Mouse (Mus musculus): ENCODE measurements at regions not wholly inside any gene's neighbourhood (a gene's known extent, or its start where the extent isn't known, plus 50 kb on each side); places are given as distances from the start of the nearest gene placed in this dataset.

GRCm38 (mm10) chrX:39104671-39105070 lies 241.4 kb upstream of the Cypt15 start:
- peak; percentile 41 for DNase-seq (ENCODE audit: low read depth, low spot score)

- peak; percentile 13 for DNase-seq (ENCODE audit: low read depth, low spot score)
Measured at GRCm38 (mm10) chrX:39105921-39106320, 240.1 kb upstream of the Cypt15 start.

- no peak for DNase-seq (ENCODE audit: low read depth, low spot score)
Measured at GRCm38 (mm10) chrX:39129331-39129730, 216.7 kb upstream of the Cypt15 start.
